7 mouse cellular contexts compared by ENCODE assay signal in the genomic region with DNA sequence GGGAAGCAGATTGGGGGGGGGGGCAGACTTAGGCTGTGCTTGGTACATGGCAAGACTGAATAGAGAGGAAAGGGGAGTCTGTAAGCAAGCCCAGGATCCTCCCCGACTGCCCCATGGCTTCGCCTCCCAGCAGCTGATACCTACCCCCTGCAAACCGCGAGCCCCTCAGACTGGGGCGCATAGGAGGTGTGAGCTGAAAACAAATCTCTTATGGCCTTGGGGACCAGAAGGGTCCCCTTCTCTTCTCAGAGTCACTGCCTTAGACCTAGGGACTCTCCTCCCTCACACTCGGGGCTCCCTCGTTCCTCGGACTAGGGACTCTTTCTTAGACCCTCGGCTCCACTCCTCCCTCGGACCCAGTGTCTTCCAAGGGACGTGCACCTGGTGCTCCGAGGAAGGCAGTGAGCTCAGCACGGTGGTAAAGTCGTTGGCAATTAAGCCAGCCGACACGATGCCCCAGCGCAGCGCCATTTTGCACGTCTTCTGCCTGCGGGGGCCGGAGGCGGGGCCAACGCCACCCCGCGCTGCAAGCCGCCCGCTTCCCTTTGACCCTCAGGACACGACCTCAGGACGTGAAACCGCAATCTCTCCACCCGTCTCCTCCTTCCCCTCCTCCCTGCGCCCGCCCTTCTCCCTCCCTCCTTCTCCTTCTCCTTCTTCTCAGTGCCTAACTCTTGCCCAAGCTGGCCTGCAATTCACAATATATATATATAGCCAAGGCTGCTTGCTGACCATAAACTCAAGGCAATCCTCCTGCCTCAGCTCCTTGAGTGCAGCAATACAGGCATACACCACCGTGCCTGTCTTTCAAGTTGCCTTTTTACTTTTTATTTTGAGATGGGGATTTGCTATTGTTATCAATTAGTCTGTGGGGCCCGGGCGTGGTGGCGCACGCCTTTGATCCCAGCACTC. TPM values are rescaled to one million over a fixed set of nuclear protein-coding genes. Genes with fewer than 3 reads are reported as not detected.
DNase-seq lines count a peak whose midpoint lies in the region; ATAC-seq and TF ChIP-seq lines count a peak whose summit lies in the region.

A gene (minus strand): TSS at position 513 of the 912 bp plus-strand sequence.

- peak within 1 kb of the TSS; percentile 66 for H3K4me2 ChIP-seq in limb, embryonic 15.5 days
- H3K4me2 ChIP-seq in midbrain, embryonic 14.5 days (ENCODE audit: low read length): peak within 1 kb of the TSS; percentile 56

- H3K4me1 ChIP-seq in limb, embryonic 15.5 days: peaks cover 21% of the 10 kb centered on the region
- H3K4me1 ChIP-seq in midbrain, embryonic 14.5 days (ENCODE audit: control insufficient read depth, insufficient read depth, low read length): 0 out of 2 replicates have a peak, but pooled peaks cover 9% of the 10 kb centered on the region
- no peaks in the 10 kb centered on the region for H3K4me1 ChIP-seq in spleen, adult 2 months (ENCODE audit: control insufficient read depth, insufficient read depth, insufficient read length)

- TF ChIP-seq CTCF in spleen, adult 2 months (IDR thresholded peaks at IDR 0.05; ENCODE audit: extremely low read depth, insufficient read depth, insufficient read length, insufficient replicate concordance): no peak

- WGBS in limb, embryonic 15.5 days: 10% methylated on average over 38 of the region's 38 CpGs
- 8% methylated on average over 38 of the region's 38 CpGs for WGBS in midbrain, embryonic 14.5 days
- 15% methylated on average over 38 of the region's 38 CpGs for WGBS in spleen, adult 2 months

- H3K36me3 ChIP-seq in limb, embryonic 15.5 days: peaks cover 13% of the 10 kb centered on the region
- H3K36me3 ChIP-seq in midbrain, embryonic 14.5 days (ENCODE audit: control insufficient read depth, insufficient read depth, low read length): peaks cover 14% of the 10 kb centered on the region
- peaks cover under 1% of the 10 kb centered on the region; the same call in 1 of the 2 replicates for H3K36me3 ChIP-seq in spleen, adult 2 months (ENCODE audit: control insufficient read depth, insufficient read depth, low read length)

- peak within 1 kb of the TSS; percentile 47 for H3K4me3 ChIP-seq in limb, embryonic 15.5 days
- H3K4me3 ChIP-seq in midbrain, embryonic 14.5 days (replicated peaks; ENCODE audit: low read depth, low read length): peak within 1 kb of the TSS; percentile 34
- peak within 1 kb of the TSS; percentile 68 for H3K4me3 ChIP-seq in spleen, adult 2 months (ENCODE audit: extremely low read depth, insufficient read depth, insufficient read length)

- H3K27me3 ChIP-seq in limb, embryonic 15.5 days: no peaks in the 10 kb centered on the region
- H3K27me3 ChIP-seq in midbrain, embryonic 14.5 days (ENCODE audit: control insufficient read depth, insufficient read depth, low read length): no peaks in the 10 kb centered on the region
- no peaks in the 10 kb centered on the region for H3K27me3 ChIP-seq in spleen, adult 2 months (ENCODE audit: control insufficient read depth, insufficient read depth, low read length)

- no peak for ATAC-seq in limb, embryonic 15.5 days (ENCODE audit: insufficient number of reproducible peaks, low FRiP score, low TSS enrichment, low read depth)
- ATAC-seq in midbrain, embryonic 14.5 days (ENCODE audit: low FRiP score, low TSS enrichment): peak; percentile 59

- peak within 1 kb of the TSS; percentile 83 for H3K27ac ChIP-seq in limb, embryonic 15.5 days
- H3K27ac ChIP-seq in midbrain, embryonic 14.5 days (replicated peaks; ENCODE audit: low read depth, low read length): peak within 1 kb of the TSS; percentile 83
- 0 out of 2 replicates have a peak within 1 kb of the TSS, but pooled peaks have one; percentile 2 for H3K27ac ChIP-seq in spleen, adult 2 months (ENCODE audit: insufficient read depth, low read length)

- DNase-seq in adrenal gland, adult 18-20 months (ENCODE audit: low spot score in 2 of 2): peak; percentile 73 to 78
- DNase-seq in cerebellum, postnatal 25 days: peak; percentile 74 to 83
- DNase-seq in gastrocnemius, postnatal 25 days: peak; percentile 77
- peak; percentile 60 for DNase-seq in induced T-regulatory cell, adult 2 months (ENCODE audit: low read depth)
- DNase-seq in midbrain, embryonic 14.5 days: peak; percentile 75
- DNase-seq in spleen, adult 2 months (ENCODE audit: low read depth in 1 of 2, low spot score in 2 of 2): peak in 1 of 2 experiments; percentile 47

- no peaks in the 10 kb centered on the region for H3K9me3 ChIP-seq in limb, embryonic 15.5 days
- no peaks in the 10 kb centered on the region for H3K9me3 ChIP-seq in midbrain, embryonic 14.5 days (ENCODE audit: control insufficient read depth, low read length)

- peak within 1 kb of the TSS; percentile 58 for H3K9ac ChIP-seq in limb, embryonic 15.5 days
- peak within 1 kb of the TSS; percentile 57 for H3K9ac ChIP-seq in midbrain, embryonic 14.5 days (replicated peaks; ENCODE audit: low read length)

- TF ChIP-seq POLR2A in spleen, adult 2 months (IDR thresholded peaks at IDR 0.05; ENCODE audit: low read depth, low read length): no peak; the same call in 1 of the 2 replicates

RNA-seq across cellular contexts. Expression of the gene that starts here (rescaled TPM):
- total RNA-seq in adrenal gland, adult 18-20 months (2021): 10 to 100 TPM; 73.2 to 77.2 TPM
- 10 to 100 TPM; 12.3 to 12.6 TPM for total RNA-seq in gastrocnemius, postnatal 25 days (2021)
- polyA plus RNA-seq in limb, embryonic 15.5 days (2015; fragmentation: Nextera tagmentation; extraction: Ambion mirVana): 3.1 and 3.3 TPM in 2 replicates
- 3.1 and 3.2 TPM in 2 replicates for polyA plus RNA-seq in midbrain, embryonic 14.5 days (2014; fragmentation: Nextera tagmentation; extraction: Ambion mirVana)
- polyA plus RNA-seq in spleen, adult 2 months (2012; rRNA removed): 1.5 and 1.6 TPM in 2 replicates

Comparison
In these comparisons a context has a peak if more than half of its experiments do, and no peak if none do; other contexts are left out.
1. RNA of the gene that starts here (total RNA-seq): 73.2 to 77.2 TPM in adrenal gland, adult 18-20 months; 12.3 to 12.6 TPM in gastrocnemius, postnatal 25 days; every median in the first group is over 4 times any median in the second.
2. H3K27ac ChIP-seq: peak in every context shown above with its lines; median percentile 83 in limb, embryonic 15.5 days; 83 in midbrain, embryonic 14.5 days; 2 in spleen, adult 2 months.
3. Peak in every context shown above with its lines, with median percentiles within 50 percentile points of each other: H3K4me3 ChIP-seq.